Mouse (Mus musculus) lung, embryonic 16.5 days (tissue): ENCODE measurements at regions not wholly inside any gene's neighbourhood (a gene's known extent, or its start where the extent isn't known, plus 50 kb on each side); places are given as distances from the start of the nearest gene placed in this dataset.

Source experiments
- ATAC-seq: fragments of 200-750 bp; cut with Nextera tagmentation; 2 replicates; pipeline ENCODE4 v1.8.0; 2017; ENCODE audit warnings: low read depth, mild to moderate bottlenecking, moderate library complexity
- H3K27ac ChIP-seq: fragments of 300-500 bp; sonication (generic); 2 replicates; pipeline ENCODE4 v1.5.1; 2014; ENCODE audit warnings: mild to moderate bottlenecking, control low read depth, low read length
- H3K27me3 ChIP-seq: fragments of 300-500 bp; sonication (generic); 2 replicates; pipeline ENCODE4 v1.6.1; 2014; ENCODE audit warnings: low read depth, low read length, mixed read lengths; ENCODE audit not compliant: control insufficient read depth, insufficient read depth
- H3K36me3 ChIP-seq: fragments of 300-500 bp; sonication (generic); 2 replicates; pipeline ENCODE4 v1.6.1; 2014; ENCODE audit warnings: low read length; ENCODE audit not compliant: control insufficient read depth, insufficient read depth
- H3K4me1 ChIP-seq: fragments of 300-500 bp; sonication (generic); replicated peaks from 2 replicates; pipeline ENCODE4 v1.6.1; 2014; ENCODE audit warnings: low read length, mixed read lengths; ENCODE audit not compliant: control insufficient read depth, insufficient read depth
- H3K4me2 ChIP-seq: fragments of 300-500 bp; sonication (generic); 2 replicates; pipeline ENCODE4 v1.6.1; 2014; ENCODE audit warnings: low read depth, low read length, control low read depth
- H3K4me3 ChIP-seq: fragments of 300-500 bp; sonication (generic); 2 replicates; pipeline ENCODE4 v1.5.1; 2014; ENCODE audit warnings: mild to moderate bottlenecking, low read length, control low read depth
- H3K9ac ChIP-seq: fragments of 300-500 bp; sonication (generic); 2 replicates; pipeline ENCODE4 v1.6.1; 2014; ENCODE audit warnings: low read length, control low read depth
- H3K9me3 ChIP-seq: fragments of 300-500 bp; sonication (generic); 2 replicates; pipeline ENCODE4 v1.6.1; 2016; ENCODE audit warnings: low read length; ENCODE audit not compliant: control insufficient read depth
- WGBS: fragments of 180-500 bp; shearing (Covaris S2); extraction: QIAGEN DNeasy Blood & Tissue Kit; methylation state at CpG from one replicate; pipeline ENCODE4 v1.1.7; 2014; 5-methylcytosine and 5-hydroxymethylcytosine counted together

- Histone ChIP-seq H3K4me1 (no peaks in the 10 kb centered on the region), H3K4me3 (no peak overlapping the region), H3K36me3 (no peaks in the 10 kb centered on the region), H3K4me2 (no peak overlapping the region), H3K27ac (no peak overlapping the region), H3K27me3 (no peaks in the 10 kb centered on the region), H3K9ac (no peak overlapping the region), H3K9me3 (no peaks in the 10 kb centered on the region)
- peak; percentile 84 for ATAC-seq
These were observed 126.2 kb upstream of the Klf6 start for GRCm38 (mm10) chr13:5735027-5735624.

- WGBS: 82% methylated on average over 6 of the region's 6 CpGs
- H3K4me3 ChIP-seq: no peak overlapping the region
- no peak overlapping the region for H3K9ac ChIP-seq
- no peaks in the 10 kb centered on the region for H3K36me3 ChIP-seq
- no peak overlapping the region for H3K27ac ChIP-seq
- H3K4me2 ChIP-seq: no peak overlapping the region
- no peaks in the 10 kb centered on the region for H3K9me3 ChIP-seq
- no peaks in the 10 kb centered on the region for H3K27me3 ChIP-seq
- no peaks in the 10 kb centered on the region for H3K4me1 ChIP-seq
- no peak for ATAC-seq
These were observed 124.8 kb upstream of the Klf6 start for GRCm38 (mm10) chr13:5736472-5736871.

GRCm38 (mm10) chr13:5737214-5737613 is 124.1 kb upstream of the Klf6 start:
- WGBS: 87% methylated on average over 7 of the region's 7 CpGs
- Histone ChIP-seq H3K27me3 (no peaks in the 10 kb centered on the region), H3K4me2 (no peak overlapping the region), H3K36me3 (no peaks in the 10 kb centered on the region), H3K4me1 (no peaks in the 10 kb centered on the region), H3K9ac (no peak overlapping the region), H3K27ac (no peak overlapping the region), H3K9me3 (no peaks in the 10 kb centered on the region), H3K4me3 (no peak overlapping the region)
- no peak for ATAC-seq

GRCm38 (mm10) chr13:5740805-5741204 is 120.5 kb upstream of the Klf6 start:
- H3K27ac ChIP-seq: no peak overlapping the region
- no peaks in the 10 kb centered on the region for H3K4me1 ChIP-seq
- no peaks in the 10 kb centered on the region for H3K27me3 ChIP-seq
- no peak overlapping the region for H3K4me2 ChIP-seq
- no peak overlapping the region for H3K9ac ChIP-seq
- no peaks in the 10 kb centered on the region for H3K36me3 ChIP-seq
- 87% methylated on average over 1 of the region's 1 CpGs for WGBS
- no peak overlapping the region for H3K4me3 ChIP-seq
- no peaks in the 10 kb centered on the region for H3K9me3 ChIP-seq
- ATAC-seq: no peak

GRCm38 (mm10) chr13:5744949-5745348 is 116.3 kb upstream of the Klf6 start:
- Histone ChIP-seq H3K27ac (no peak overlapping the region), H3K9me3 (no peaks in the 10 kb centered on the region), H3K27me3 (no peaks in the 10 kb centered on the region), H3K4me3 (no peak overlapping the region), H3K9ac (no peak overlapping the region), H3K4me1 (no peaks in the 10 kb centered on the region), H3K36me3 (no peaks in the 10 kb centered on the region), H3K4me2 (no peak overlapping the region)
- ATAC-seq: no peak
- WGBS: 71% methylated on average over 6 of the region's 6 CpGs

- H3K4me1 ChIP-seq: no peaks in the 10 kb centered on the region
- WGBS: 88% methylated on average over 3 of the region's 3 CpGs
- no peak overlapping the region for H3K4me3 ChIP-seq
- no peak for ATAC-seq
- H3K9ac ChIP-seq: no peak overlapping the region
- H3K27me3 ChIP-seq: no peaks in the 10 kb centered on the region
- H3K9me3 ChIP-seq: no peaks in the 10 kb centered on the region
- H3K4me2 ChIP-seq: no peak overlapping the region
- H3K36me3 ChIP-seq: no peaks in the 10 kb centered on the region
- no peak overlapping the region for H3K27ac ChIP-seq
These were observed 104.1 kb upstream of the Klf6 start for GRCm38 (mm10) chr13:5757176-5757575.

GRCm38 (mm10) chr13:5757963-5758362 is 103.3 kb upstream of the Klf6 start:
- Histone ChIP-seq H3K36me3 (no peaks in the 10 kb centered on the region), H3K27me3 (no peaks in the 10 kb centered on the region), H3K4me1 (no peaks in the 10 kb centered on the region), H3K9ac (no peak overlapping the region), H3K27ac (no peak overlapping the region), H3K9me3 (no peaks in the 10 kb centered on the region), H3K4me2 (no peak overlapping the region), H3K4me3 (no peak overlapping the region)
- no peak for ATAC-seq
- WGBS: 59% methylated on average over 1 of the region's 1 CpGs

- Histone ChIP-seq H3K9ac (no peak overlapping the region), H3K27ac (no peak overlapping the region), H3K9me3 (no peaks in the 10 kb centered on the region), H3K4me3 (no peak overlapping the region), H3K36me3 (no peaks in the 10 kb centered on the region), H3K4me2 (no peak overlapping the region), H3K27me3 (no peaks in the 10 kb centered on the region), H3K4me1 (no peaks in the 10 kb centered on the region)
- ATAC-seq: no peak
These were observed 101.3 kb upstream of the Klf6 start for GRCm38 (mm10) chr13:5760030-5760429.

GRCm38 (mm10) chr13:5766394-5766793 is 94.9 kb upstream of the Klf6 start:
- ATAC-seq: no peak
- Histone ChIP-seq H3K4me3 (no peak overlapping the region), H3K9ac (no peak overlapping the region), H3K36me3 (no peaks in the 10 kb centered on the region), H3K4me1 (peaks cover 4% of the 10 kb centered on the region; the same call in 1 of the 2 replicates), H3K9me3 (no peaks in the 10 kb centered on the region), H3K27me3 (no peaks in the 10 kb centered on the region), H3K27ac (no peak overlapping the region), H3K4me2 (no peak overlapping the region)
- 51% methylated on average over 6 of the region's 6 CpGs for WGBS

GRCm38 (mm10) chr13:5767202-5767601 is 94.1 kb upstream of the Klf6 start:
- no peak overlapping the region for H3K4me3 ChIP-seq
- no peak overlapping the region for H3K27ac ChIP-seq
- WGBS: 68% methylated on average over 1 of the region's 1 CpGs

More at GRCm38 (mm10) chr13:5767202-5767601, 94.1 kb upstream of the Klf6 start:
- peak; percentile 71 for ATAC-seq
- H3K9ac ChIP-seq: no peak overlapping the region
- no peaks in the 10 kb centered on the region for H3K36me3 ChIP-seq
- H3K27me3 ChIP-seq: no peaks in the 10 kb centered on the region
- H3K4me2 ChIP-seq: no peak overlapping the region
- H3K9me3 ChIP-seq: no peaks in the 10 kb centered on the region
- H3K4me1 ChIP-seq: peaks cover 4% of the 10 kb centered on the region; the same call in 1 of the 2 replicates
